Mouse (Mus musculus): ENCODE results near the gene Prune2.

Gene Prune2

DNA sequence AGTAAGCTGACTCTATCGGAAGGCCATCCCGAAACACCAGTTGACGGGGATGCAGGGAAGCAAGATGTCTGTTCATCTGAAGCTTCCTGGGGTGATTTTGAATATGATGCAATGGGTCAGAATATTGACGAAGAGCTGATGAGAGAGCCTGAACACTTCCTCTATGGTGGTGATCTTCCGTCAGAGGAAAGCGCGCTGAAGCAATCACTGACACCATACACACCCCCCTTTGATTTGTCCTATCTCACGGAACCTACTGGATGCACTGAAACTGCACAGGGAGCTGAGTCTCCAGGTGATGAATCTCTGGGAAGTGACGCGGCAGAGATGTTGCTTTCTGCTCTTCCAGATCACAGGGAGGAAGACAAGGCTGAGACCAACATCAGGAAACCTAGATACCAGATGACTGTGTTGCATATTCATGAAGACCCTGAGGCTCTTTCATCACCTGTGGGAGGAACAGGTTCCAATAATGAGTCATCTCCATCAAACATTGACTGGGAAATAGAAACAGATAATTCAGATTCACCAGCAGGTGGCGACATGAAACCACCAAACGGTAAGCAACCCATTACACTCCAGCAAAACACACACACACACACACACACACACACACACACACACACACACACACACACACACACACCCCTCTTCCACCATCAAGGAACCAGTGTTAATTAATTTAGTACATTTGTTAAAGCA lies 168.3 kb downstream of the Prune2 start:
- DNase-seq (ENCODE audit: low read depth in 2 of 2, low spot score in 2 of 2), result peak in 1 of 2 experiments; percentile 9

DNA sequence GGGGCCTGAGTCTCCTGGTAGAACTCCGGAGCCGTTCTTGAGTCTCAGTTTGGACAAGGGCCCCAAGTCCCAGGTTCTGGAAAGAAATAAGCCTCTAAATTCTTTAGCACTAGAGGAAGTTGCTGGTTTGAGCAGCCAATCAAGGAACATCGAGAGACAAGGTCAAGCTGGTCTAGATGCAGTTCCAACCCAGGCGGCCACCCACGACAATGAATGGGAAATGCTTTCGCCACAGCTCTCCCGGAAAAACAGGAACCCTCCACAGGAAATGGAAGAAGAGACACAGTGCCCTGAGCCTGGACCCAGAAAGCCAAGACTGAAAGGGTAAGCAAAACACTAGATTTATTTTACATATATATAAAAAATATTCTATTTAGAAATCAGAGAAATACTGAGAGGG lies 169.5 kb downstream of the Prune2 start:
- DNase-seq (ENCODE audit: low read depth in 2 of 2, low spot score in 2 of 2), result no peak

DNA sequence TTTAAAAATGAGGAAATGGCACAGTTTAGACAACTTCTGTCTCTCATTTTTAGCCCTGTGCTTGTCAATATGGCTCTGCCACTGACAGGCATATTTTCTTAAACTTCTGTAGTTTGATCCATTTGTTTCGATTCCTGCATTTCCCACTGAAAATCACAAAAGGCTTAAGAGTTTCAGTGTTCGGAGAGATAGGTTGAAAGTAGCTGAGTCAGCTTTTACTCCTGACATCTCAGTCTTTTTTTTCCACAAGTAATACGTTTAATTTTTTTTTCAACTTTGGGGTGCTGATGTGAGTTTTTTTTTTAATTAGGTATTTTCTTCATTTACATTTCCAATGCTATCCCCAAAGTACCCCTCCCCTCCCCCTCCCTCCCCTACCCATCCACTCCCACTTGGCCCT lies 174.6 kb downstream of the Prune2 start:
- DNase-seq (ENCODE audit: low read depth in 2 of 2, low spot score in 2 of 2), result no peak

DNA sequence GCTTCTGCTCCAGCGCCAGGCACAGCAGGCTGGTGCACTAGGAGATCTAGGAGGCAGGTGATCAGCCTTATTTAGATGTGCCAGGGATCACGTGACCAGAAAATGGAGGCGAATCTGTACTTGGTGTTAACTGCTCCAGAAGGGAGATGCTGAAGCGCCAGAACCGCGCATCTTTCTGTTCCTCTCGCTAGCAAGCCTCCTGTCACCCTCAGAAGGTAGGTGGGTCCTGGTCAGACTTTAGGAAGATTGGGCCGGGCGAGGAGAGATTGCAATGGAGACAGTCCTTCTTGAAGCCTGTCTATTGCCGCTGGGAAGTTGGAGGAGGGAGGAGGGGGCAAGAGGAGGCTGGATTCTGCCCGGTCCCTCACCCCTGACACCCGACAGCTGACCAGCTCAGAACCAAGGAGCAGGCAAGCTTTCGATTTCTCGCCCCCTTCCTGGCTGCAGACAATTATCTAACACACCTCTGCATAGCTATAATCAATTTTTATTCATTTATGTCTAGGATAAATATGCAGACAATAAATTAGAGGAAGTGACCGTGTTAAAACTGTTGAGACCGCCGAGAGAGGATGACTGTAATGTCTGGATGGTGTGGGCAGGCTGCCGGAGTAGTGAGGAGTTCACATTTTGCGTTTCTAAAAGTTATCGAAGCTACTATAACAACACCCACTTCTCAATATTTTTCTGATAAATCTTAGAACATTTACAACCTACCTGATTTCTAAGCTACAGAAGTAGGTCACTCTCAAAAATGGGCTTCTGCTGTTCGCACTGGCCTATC lies 181.0 kb downstream of the Prune2 start:
- no peak for DNase-seq (ENCODE audit: low read depth in 2 of 2, low spot score in 2 of 2)

DNA sequence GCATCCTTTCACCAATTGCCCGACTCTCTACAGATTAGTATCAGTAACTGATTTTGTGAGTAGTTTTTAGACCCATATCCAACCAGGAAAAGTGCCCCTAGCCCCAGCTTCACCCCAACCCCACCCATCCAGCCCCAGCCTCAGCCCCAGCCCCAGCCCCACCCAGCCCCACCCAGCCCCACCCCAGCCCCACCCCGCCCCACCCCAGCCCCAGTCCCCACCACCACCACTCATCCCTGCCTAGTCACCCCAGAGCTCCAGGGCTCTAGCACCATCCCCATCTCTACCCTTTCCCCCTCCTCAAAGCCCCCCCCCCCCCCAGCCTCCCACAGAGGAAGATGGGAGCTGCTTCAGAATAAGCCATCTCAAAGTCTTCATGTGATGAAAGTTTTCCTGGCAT lies 181.7 kb downstream of the Prune2 start:
- no peak for DNase-seq (ENCODE audit: low read depth in 2 of 2, low spot score in 2 of 2)

DNA sequence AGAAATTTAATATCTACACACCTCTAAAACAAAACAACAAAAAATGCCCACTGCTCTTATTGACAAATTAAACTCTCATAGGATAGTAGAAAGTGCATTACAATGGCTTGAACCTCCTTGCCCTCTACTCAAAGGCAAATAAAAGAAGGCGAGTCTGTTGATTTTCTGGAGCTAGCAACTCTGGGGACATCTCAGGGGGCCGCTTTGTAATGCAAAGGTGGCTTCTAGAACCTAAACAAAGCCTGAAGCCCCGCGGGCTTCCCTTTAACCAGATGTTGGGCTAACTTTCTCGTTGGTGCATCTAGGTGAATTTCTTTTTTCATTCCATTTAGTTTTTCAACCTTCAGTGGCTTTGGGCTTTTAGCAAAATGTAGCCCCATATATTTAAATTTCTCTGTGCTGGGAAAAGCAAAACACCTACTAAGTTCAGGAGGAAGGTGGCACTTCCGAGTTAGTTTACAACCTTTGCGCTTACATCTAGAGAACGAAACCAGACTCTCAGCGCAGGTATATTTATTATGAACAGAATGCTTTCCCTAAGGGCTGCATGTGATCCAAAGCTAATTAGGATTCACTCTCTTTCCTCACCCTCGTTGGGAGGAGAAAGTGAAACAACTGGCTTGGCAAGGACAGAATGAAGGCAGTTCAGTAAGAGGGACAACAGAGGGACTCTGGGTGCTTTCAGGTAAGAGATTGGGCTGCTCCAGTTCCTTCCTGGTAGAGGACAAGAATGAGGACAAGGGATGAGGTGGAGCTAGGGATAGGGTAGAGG lies 182.4 kb downstream of the Prune2 start:
- no peak for DNase-seq (ENCODE audit: low read depth in 2 of 2, low spot score in 2 of 2)

DNA sequence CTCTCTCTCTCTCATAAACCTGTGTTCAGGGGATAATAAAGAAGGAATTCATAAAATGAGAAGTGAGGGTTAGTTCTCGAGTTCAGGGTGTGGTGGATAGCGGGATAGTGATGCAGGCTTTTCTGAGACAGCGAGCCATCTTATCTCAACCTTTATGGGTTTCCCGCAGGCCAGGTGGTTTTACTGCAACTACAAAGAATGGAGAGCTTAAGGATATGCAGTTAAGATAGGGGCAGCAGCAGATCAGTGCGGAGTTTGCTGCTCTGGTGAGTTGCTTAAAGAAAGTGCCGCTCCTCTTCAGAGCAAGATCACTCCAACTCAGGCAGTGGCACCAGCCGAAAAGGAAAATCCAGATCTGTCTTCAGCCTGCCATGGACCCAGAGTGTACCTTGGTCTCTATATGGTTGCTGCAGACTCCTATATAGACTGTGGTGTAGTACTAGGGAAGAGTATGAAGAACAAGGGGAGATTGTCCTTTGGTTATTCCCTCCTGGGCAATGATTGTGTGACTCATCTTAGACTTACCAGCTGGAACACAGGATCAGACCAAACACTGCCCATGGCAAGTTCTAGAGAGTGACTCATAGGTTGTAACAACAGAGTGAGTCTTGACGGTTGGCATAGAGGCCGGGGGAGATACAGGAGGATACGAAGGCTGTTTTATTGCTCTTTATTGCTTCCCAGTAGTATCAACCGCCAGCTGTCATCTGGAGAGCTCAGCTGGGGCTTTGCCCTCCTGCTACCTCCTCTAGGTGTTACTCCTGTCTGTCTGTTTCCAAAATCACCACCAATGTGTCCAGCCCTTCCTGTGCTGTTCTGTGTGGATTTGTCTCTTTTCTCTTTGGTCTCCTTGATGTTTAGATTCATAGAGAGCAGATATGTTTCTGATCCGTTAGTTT lies 184.3 kb downstream of the Prune2 start:
- no peak for DNase-seq (ENCODE audit: low read depth in 2 of 2, low spot score in 2 of 2)

DNA sequence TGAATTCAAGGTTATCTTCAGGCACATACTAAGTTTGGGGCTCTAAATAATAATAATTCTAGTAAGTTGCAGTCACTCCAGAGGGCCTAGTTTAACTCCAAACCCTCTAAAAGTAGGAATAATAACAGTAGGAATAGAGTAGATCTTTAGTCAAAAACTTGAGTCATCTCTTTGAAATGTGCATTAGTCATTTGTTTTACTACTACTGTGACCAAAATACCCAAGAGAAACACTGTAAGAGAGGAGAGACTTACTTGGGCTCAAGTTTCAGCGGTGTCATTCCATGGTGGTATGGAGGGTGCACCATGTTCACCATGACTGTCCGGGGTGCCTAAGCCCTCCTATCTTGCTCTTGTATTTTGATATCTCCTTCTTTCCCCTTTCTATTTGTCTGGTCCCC lies 187.3 kb downstream of the Prune2 start:
- no peak for DNase-seq (ENCODE audit: low read depth in 2 of 2, low spot score in 2 of 2)

DNA sequence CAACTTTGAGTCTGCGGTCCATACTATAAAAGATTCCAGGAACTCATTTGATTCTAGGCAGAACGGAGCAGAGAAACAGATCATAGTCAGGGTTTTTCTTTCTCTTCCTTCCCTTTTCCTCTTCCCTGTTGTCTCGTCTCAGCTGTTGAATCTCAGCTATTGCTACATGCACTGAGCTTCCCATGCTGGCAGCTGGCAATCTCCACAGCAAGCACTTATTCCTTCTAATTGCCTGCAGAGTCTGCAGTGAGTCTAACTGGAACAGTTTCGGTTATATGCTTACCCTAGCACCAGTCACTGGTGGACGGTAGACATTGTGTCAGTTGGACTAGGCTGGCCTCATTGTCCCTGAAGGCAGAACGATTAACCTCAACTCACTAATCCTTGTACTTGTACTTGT lies 188.3 kb downstream of the Prune2 start:
- DNase-seq (ENCODE audit: low read depth in 2 of 2, low spot score in 2 of 2), result no peak

DNA sequence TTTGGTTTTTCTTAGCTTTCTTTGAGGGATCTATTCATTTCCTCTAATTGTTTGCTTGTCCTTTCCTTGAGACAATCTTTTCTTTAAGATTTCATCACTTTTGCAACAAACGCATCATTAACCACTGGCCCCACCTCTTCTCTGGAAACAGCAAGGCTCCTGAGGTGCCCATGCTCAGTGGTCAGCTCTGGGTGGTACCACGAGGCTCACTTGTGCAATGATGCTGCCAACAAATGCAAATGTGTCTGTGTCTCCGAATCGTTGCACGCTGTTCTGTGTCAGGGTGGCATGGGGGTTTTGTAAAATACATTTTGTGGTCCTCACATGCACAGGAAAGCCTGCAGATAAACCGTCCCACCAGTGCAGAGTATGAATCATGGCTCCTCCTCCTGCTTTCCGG lies 194.1 kb downstream of the Prune2 start:
- DNase-seq (ENCODE audit: low read depth in 2 of 2, low spot score in 2 of 2), result no peak

DNA sequence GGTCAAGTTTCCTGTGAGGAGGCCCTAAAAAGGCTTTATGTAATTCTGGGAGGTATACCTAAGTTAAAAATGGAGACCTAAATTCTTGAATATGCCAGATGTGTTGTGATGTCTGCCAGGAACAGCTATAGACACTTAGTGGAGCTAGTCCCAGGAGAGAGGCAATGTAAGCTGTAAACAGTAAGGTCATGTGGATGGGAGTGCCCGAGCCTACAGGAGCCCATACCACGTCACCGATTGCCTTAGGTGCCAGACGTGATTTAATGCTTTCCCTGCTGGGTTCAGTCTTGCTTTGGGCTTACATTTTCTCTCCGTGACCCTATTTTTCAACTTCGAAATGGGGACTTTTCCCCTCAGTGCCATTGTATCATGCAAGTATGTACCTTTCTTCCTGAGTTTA lies 195.9 kb downstream of the Prune2 start:
- no peak for DNase-seq (ENCODE audit: low read depth in 2 of 2, low spot score in 2 of 2)

DNA sequence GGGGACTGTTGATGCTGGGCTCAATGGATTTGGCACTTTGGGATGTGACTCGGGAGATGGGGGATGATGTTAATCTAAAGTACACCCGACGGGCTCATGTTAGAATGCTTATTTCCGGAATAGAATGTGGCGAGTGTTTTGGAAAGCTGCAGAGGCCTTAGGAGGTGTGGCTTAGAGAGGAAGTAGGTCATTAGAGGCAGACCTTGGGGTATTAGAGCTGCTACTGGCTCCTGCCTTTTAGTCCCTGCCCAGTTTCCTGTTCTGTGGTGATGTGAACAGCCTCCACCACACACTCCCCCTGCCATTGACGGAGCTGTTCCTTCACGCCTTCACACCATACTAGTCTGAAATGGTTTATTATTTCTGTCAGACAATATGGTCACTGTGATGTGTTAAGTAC lies 196.5 kb downstream of the Prune2 start:
- no peak for DNase-seq (ENCODE audit: low read depth in 2 of 2, low spot score in 2 of 2)

DNA sequence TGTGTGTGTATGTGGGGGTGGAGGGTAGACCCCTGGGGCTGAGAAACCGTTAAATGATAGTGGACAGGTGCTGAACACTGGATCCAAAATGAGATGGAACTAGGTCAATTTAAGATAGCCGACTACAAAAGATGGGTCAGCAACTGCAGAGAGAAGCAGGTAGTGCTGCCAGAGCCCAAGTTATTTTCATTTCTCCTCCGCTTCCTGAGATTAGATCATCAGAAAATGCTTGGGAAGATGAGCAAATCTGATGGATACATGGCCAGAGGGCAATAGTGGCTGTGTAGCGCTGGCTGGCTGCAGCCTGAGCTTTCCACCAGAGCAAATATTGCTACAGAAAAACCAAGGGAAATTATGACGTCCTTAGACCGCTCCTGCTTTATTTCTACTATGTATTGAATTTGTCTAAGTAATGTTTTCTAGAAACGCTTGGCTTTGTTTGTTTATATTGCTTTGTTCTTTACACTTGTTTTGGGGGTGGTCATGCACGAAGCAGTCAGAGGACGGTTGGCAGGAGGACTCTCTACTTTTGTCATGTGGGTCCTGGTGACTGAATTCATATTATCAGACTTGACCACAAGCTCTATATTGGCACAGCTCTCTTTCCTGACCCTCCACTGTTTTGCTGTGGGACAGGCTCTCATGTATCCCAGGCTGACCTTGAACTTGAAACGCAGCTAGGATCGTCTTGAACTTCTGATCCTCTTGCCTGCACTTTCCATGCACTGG lies 198.2 kb downstream of the Prune2 start:
- no peak for DNase-seq (ENCODE audit: low read depth in 2 of 2, low spot score in 2 of 2)

DNA sequence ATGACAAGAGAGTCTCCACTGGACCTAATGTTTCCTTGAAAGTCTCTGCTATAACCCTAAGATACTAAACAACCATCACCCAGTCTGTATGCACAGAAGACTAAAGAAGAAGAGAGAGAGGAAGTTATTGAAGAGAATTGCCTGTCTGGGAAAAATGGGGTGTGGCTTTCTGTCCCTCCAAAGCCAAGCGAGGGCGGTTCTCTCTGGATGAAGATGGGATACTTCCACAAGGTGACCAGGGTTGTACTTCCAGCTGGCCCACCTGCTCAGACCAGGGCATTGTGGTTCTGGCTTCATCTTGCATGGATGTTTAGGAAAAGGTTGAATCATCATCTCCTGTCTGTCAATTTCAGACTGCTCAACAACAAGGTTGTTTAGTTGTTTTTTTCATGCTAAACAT lies 199.3 kb downstream of the Prune2 start:
- DNase-seq (ENCODE audit: low read depth in 2 of 2, low spot score in 2 of 2), result no peak

DNA sequence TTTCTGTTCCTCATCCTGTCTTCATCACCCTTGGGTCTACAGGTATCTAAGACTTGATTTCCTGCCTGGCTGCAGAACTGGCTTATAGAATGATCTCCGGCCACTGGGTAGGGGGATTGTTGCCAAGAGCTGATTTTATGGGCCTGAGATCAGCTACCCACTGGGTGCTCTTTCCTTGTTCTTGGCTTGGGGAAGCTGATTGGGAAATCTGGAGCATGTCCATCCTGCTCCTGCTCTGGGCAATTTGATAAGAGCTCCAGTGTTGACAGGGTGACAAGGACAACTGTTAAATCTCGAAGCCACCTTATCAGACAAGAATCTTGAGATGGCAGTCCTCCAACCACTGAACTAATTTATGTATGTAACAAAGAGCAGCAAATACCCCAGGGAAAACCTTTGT lies 203.8 kb downstream of the Prune2 start:
- DNase-seq (ENCODE audit: low read depth in 2 of 2, low spot score in 2 of 2), result no peak

DNA sequence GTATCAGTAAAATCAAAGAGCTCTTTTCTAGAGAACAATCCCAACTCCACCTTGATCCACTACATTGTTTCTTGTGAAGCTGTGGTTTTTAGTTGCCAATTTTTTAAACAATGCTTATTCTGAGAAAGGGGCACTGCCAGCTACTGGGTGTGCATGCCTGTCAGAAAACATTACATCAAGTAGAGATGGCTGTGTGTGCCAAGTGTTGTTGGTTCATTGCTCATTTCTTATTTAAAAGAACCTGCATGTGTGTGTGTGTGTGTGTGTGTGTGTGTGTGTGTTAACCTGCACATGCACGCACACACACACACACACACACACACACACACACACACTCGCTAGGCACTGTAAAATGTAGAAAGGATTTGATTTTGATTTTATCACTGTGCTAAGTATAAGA lies 204.3 kb downstream of the Prune2 start:
- DNase-seq (ENCODE audit: low read depth in 2 of 2, low spot score in 2 of 2), result no peak

DNA sequence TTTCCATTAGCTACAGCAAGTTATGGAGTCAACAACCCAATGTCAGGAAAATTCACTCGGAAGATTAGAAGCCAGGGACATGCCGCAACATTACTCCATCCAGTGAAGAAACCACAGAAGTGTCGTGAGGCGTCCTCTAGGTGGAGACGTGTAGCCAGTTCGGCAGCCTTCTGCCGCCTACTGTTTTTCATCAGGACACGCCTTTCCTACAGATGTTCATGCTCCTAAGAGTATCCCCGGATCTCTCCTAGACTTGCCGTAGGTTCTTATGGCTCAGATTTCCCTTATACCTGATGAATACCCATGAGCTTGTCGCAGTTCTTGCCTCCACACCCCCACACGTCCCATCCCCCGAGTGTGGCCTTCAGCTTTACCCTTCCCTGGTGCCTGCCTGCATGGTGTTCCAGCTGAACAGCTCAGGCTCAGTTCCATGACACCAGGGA lies 207.6 kb downstream of the Prune2 start:
- no peak for DNase-seq (ENCODE audit: low read depth in 2 of 2, low spot score in 2 of 2)

DNA sequence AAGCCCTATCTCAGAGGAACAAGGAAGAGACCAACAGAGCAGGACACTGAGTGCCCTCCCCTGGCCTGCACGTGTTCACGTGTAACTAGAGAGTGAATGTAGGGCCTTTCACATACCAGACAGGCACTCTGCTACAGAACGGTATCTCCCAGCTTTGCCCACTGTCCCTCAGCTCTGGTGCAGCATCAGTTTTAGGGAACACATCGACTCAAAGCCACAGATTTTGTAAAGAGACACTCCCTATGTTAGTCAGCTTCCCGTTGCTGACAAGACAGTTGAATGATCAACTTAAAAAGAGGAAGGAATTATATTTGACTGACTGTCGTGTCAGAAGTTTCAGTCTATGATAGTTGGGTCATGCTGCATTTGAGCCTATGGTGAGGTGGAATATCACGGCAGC lies 210.4 kb downstream of the Prune2 start:
- no peak for DNase-seq (ENCODE audit: low read depth in 2 of 2, low spot score in 2 of 2)

DNA sequence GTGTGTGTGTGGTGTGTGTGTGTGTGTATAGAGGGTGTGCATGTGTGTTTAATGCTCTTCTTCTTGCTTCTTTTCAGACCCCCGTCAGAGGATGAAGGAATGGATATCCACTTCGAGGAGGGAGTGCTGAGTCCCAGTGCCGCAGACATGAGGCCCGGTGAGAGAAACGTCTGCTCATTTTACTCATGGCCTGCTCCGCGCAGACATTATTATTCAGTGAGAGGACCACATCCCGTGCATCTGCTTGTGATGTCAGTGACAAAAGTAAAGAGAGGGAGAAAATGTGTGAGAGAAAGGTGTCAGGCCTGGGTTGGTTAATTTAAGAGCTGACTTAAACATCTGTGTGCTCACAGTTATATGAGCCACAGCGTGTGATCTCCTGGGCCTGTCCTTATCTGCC lies 212.3 kb downstream of the Prune2 start:
- no peak for DNase-seq (ENCODE audit: low read depth in 2 of 2, low spot score in 2 of 2)

DNA sequence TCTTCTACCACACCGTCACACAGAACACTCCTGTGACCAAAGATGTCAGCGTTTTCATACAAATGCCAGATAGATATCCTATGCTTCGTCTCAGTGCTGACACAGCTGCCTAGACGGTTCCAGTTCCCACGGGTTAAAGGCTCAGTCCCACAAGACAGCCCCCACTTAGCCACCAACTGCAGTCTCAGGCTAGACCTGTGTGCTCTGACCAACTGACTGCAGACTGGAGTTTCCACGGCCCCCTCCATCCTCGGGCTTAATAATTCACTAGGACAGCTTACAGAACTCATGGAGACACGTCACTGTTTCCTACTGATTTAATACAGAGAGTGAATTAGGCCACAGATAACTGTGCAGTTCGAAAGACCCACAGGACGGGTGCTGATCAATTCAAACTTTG lies 213.8 kb downstream of the Prune2 start:
- DNase-seq (ENCODE audit: low read depth in 2 of 2, low spot score in 2 of 2), result no peak

All from CD8-positive naive resting alpha-beta T cell, adult 2 months (primary cell).